Mouse (Mus musculus) midbrain, embryonic 15.5 days (tissue): Measurements from ENCODE around the gene Them7. TPM values are rescaled to one million over a fixed set of nuclear protein-coding genes. Genes with fewer than 3 reads are reported as not detected.

ENCODE experiments used
- ATAC-seq: fragments of 200-750 bp; cut with Nextera tagmentation; replicated peaks from 2 replicates; pipeline ENCODE4 v1.8.0; 2017; ENCODE audit warnings: moderate TSS enrichment
- H3K27ac ChIP-seq: fragments of 300-500 bp; sonication (generic); 2 replicates; pipeline ENCODE4 v1.5.1; 2015; ENCODE audit warnings: mild to moderate bottlenecking, inconsistent platforms
- H3K27me3 ChIP-seq: fragments of 300-500 bp; sonication (generic); replicated peaks from 2 replicates; pipeline ENCODE4 v1.6.1; 2015; ENCODE audit warnings: inconsistent platforms
- H3K36me3 ChIP-seq: fragments of 300-500 bp; sonication (generic); replicated peaks from 2 replicates; pipeline ENCODE4 v1.6.1; 2015; ENCODE audit warnings: inconsistent platforms
- H3K4me1 ChIP-seq: fragments of 300-500 bp; sonication (generic); 2 replicates; pipeline ENCODE4 v1.6.1; 2015; ENCODE audit warnings: inconsistent platforms
- H3K4me2 ChIP-seq: fragments of 300-500 bp; sonication (generic); 2 replicates; pipeline ENCODE4 v1.6.1; 2015; ENCODE audit warnings: inconsistent platforms, mild to moderate bottlenecking, moderate library complexity
- H3K4me3 ChIP-seq: fragments of 300-500 bp; sonication (generic); 2 replicates; pipeline ENCODE4 v1.5.1; 2015; ENCODE audit warnings: mild to moderate bottlenecking, inconsistent platforms
- H3K9ac ChIP-seq: fragments of 300-500 bp; sonication (generic); 2 replicates; pipeline ENCODE4 v1.6.1; 2015; ENCODE audit warnings: mild to moderate bottlenecking, inconsistent platforms
- H3K9me3 ChIP-seq: fragments of 300-500 bp; sonication (generic); 2 replicates; pipeline ENCODE4 v1.6.1; 2016; ENCODE audit warnings: inconsistent platforms
- WGBS: fragments of 180-500 bp; shearing (Covaris S2); methylation state at CpG from one replicate; pipeline ENCODE4 v1.1.7; 2015; ENCODE audit warnings: mixed read lengths; 5-methylcytosine and 5-hydroxymethylcytosine counted together
- polyA plus RNA-seq: library from polyadenylated mRNA; unstranded; fragments of >200 nt; fragmentation: Nextera tagmentation; extraction: Ambion mirVana; gene quantifications from 2 replicates; pipeline ENCODE4 v1.2.1, GENCODE M21; 2015

Them7 gene
- polyA plus RNA-seq, 1 experiment from 2014 or later: not detected

DNA sequence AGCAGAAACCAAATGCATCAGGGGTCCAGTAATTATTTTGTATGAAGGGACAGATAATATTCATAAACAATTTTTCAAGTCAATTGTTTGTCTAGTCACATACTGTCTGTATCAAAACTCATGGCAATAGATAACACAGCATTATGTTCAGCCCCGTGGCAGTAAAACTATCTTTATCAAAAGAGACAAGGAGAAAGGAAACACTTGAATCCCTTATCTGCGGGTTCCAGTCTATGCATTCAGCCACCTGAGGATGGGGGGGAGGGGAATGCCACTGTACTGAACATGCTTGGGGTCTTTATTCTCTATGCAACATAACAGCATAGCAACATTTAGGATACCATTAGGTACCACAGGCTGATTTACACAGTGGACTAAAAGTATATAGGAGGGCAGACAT lies 190.2 kb downstream of the Them7 start:
- Histone ChIP-seq H3K4me3 (no peak overlapping the region), H3K4me1 (peaks cover 23% of the 10 kb centered on the region), H3K4me2 (no peak overlapping the region), H3K9ac (no peak overlapping the region), H3K36me3 (no peaks in the 10 kb centered on the region), H3K27ac (no peak overlapping the region), H3K9me3 (no peaks in the 10 kb centered on the region), H3K27me3 (no peaks in the 10 kb centered on the region)
- no peak for ATAC-seq
- 75% methylated on average over 2 of the region's 2 CpGs for WGBS

DNA sequence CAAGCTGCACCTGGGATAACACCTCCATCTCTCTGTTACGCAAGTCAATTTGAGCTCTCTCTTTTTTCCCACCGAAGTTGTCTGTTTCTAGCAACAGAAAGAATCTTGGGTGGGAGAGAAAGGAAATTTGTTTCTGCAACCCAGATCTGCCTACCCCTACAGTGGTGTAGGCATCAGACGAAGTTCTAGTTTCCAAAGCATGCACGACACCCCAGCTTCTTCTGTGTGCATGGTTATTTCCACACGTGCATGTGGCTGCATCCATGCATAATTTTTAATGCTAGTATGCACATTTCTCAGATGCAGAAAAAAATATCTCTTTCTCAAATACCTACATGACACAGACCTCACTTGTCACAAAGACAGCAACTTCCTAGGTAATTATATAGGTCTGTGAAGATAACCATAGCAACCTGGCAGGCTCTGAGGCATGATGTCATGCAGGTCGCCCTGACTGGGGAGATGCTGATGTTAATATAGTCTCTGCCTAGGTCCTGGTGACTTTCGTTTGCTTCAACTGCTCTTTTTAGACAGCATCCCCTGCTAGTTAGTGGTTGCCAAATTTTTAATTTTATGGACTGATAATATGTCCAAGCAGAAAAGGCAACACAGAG lies 192.0 kb downstream of the Them7 start:
- no peaks in the 10 kb centered on the region for H3K9me3 ChIP-seq
- H3K27me3 ChIP-seq: no peaks in the 10 kb centered on the region
- no peak overlapping the region for H3K9ac ChIP-seq
- peaks cover 23% of the 10 kb centered on the region for H3K4me1 ChIP-seq
- peak overlapping the region; percentile 53; the same call in 1 of the 2 replicates for H3K27ac ChIP-seq
- peak; percentile 86 for ATAC-seq
- H3K4me3 ChIP-seq: no peak overlapping the region
- WGBS: 54% methylated on average over 7 of the region's 7 CpGs
- no peak overlapping the region for H3K4me2 ChIP-seq
- no peaks in the 10 kb centered on the region for H3K36me3 ChIP-seq

DNA sequence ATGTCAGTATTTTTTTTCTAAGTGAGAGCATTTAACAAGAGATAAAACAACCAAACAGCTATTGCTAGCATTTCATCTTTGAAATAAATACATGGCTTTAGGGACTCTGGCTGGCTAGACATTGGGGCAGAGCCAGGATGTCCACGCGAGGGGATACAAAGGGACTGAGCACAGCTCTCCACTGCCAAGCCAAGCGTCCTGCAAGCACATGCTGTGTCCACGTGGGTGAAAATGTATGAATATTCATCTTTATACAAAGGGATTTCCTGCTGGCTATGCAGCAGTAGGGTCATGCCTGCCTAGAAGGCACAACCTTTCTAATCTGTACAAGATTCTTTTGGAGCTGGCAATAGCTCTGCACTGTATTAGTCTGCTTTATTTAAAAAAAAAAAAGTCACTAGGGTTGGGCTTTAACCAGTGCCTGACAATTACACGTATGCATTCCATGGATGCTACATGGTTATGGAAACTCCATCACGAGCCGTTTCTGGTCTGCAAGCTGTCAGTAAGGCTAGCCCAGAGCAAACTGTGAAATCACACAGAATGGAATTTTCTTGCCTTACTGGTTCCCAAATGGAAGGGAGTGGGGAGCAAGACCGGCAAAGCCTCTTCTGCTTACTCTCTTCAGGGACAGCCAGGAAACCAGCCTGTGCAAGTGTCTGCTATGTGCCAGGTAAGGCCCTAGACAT lies 192.7 kb downstream of the Them7 start:
- Histone ChIP-seq H3K9ac (no peak overlapping the region), H3K27ac (peak overlapping the region; percentile 53; the same call in 1 of the 2 replicates), H3K4me1 (peaks cover 23% of the 10 kb centered on the region), H3K9me3 (no peaks in the 10 kb centered on the region), H3K27me3 (no peaks in the 10 kb centered on the region), H3K4me3 (no peak overlapping the region), H3K4me2 (no peak overlapping the region), H3K36me3 (no peaks in the 10 kb centered on the region)
- peak; percentile 69 for ATAC-seq
- WGBS: 19% methylated on average over 8 of the region's 8 CpGs

DNA sequence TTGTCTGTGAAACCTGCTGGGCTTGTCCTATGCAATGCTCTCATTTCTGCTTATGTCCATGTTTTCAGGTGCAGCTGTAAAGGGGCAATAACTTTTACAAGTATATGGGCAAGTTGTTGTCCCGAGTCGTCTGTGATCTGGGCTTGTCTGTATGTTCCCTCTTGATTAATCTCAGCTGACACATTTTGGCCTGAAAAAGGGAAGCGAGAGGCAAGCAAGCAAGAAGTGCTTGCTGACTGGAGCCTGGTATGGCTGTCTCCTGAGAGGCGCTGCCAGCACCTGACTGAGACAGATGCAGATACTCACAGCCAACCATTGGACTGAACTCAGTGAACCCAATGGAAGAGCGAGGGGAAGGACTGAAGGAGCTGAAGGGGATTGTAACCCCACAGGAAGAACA lies 193.5 kb downstream of the Them7 start:
- Histone ChIP-seq H3K4me3 (no peak overlapping the region), H3K27me3 (no peaks in the 10 kb centered on the region), H3K36me3 (no peaks in the 10 kb centered on the region), H3K27ac (no peak overlapping the region), H3K9me3 (no peaks in the 10 kb centered on the region), H3K9ac (no peak overlapping the region), H3K4me1 (peaks cover 23% of the 10 kb centered on the region), H3K4me2 (no peak overlapping the region)
- ATAC-seq: no peak
- WGBS: 90% methylated on average over 5 of the region's 5 CpGs

DNA sequence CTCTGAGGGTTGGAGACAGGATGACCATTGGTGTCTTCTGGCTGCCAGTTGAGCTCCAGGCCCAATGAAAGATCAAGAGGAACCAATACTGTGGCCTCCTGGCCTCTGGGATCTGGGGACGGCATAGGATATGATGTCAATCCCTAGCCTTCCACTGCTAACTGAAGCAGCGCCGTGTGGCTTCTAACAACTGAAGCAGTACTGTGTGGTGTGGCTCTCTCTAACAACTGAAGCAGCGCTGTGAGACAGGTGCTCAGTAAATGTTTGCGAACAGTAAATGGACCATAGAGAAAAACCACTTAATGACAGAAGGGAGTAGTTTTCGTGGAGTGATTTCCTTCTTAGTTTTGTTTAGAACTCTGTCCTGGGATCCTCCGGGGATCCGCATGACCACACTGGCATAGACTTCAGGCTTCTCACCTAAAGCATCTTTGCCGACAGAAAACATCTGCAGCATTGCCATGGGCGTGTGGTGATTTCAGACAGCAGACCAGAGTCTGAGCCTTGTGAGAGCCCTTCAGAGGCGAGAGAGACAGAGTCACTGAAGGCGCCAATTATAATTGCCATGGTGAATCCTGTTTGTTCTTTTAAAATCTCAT lies 194.6 kb downstream of the Them7 start:
- H3K4me3 ChIP-seq: no peak overlapping the region
- H3K9ac ChIP-seq: no peak overlapping the region
- no peaks in the 10 kb centered on the region for H3K36me3 ChIP-seq
- no peak for ATAC-seq
- H3K27me3 ChIP-seq: no peaks in the 10 kb centered on the region
- 87% methylated on average over 12 of the region's 12 CpGs for WGBS
- H3K9me3 ChIP-seq: no peaks in the 10 kb centered on the region
- peaks cover 23% of the 10 kb centered on the region for H3K4me1 ChIP-seq
- no peak overlapping the region for H3K4me2 ChIP-seq
- H3K27ac ChIP-seq: no peak overlapping the region

DNA sequence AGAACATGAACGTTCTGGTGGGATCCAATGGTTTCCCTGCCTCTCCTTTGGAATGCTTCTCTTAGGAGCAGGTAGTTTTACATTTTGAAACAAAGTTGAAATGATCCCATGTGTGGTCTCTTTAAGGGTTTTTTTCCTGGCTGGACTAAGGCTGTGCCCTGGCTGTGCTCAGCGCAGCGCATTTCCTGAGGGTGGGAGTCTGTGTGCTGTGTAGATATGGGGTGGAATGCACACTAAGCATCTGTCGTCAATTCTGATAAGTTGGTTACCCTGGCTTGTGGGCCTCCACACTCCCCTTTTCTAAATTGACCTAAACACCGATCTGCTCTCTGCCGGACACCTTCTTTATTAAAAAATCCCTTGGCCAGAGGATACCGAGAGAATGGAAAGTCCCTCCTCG lies 203.3 kb downstream of the Them7 start:
- no peak for ATAC-seq

DNA sequence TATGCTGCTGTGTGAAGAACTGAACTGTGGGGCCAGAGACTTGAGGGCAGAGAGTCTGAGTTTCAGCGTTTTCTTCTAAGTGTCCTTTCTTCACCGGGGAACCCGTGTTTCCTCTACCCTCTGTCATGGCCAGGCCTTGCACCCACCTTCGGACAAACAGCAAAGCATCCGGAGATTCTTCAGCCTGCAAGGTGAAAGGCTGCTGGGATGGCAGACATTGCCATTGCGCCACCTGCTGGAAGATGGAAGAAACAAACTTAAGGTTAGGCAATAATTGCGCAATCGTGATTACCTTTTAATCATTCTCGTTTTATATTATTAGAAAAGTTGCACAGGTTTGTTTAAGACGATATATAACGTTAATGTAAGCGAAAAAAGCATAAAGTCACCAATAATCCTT lies 203.9 kb downstream of the Them7 start:
- Histone ChIP-seq H3K4me3 (no peak overlapping the region), H3K4me2 (no peak overlapping the region), H3K9me3 (no peaks in the 10 kb centered on the region), H3K27me3 (peaks cover 8% of the 10 kb centered on the region; the same call in 1 of the 2 replicates), H3K9ac (no peak overlapping the region), H3K4me1 (0 out of 2 replicates have a peak, but pooled peaks cover 2% of the 10 kb centered on the region), H3K27ac (no peak overlapping the region), H3K36me3 (no peaks in the 10 kb centered on the region)
- ATAC-seq: peak; percentile 71
- WGBS: 4% methylated on average over 12 of the region's 12 CpGs

More for the DNA sequence above, 203.3 kb downstream of the Them7 start:
- Histone ChIP-seq H3K4me1 (0 out of 2 replicates have a peak, but pooled peaks cover 2% of the 10 kb centered on the region), H3K27ac (no peak overlapping the region), H3K9me3 (no peaks in the 10 kb centered on the region), H3K36me3 (no peaks in the 10 kb centered on the region), H3K9ac (no peak overlapping the region), H3K4me2 (no peak overlapping the region), H3K4me3 (no peak overlapping the region), H3K27me3 (peaks cover 8% of the 10 kb centered on the region; the same call in 1 of the 2 replicates)
- 74% methylated on average over 8 of the region's 8 CpGs for WGBS

DNA sequence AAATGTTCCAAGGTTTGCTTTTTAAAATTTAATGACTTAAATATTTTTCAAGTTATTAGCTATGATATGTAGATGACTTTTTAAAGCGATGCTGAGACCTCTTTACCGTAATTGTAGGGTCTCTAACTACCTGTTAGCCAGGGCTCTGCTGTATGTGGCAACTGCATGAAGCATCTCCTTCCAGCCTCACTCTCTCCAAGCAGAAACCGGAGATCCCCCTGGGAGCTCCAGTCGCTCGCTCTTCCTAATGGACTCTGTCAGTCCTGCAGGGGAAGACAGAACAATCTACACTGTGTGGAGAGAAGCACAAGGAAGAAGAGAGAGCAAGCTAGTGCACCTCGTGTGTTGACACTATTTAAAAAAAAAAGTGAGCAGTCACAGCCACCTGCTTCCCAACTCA lies 204.3 kb downstream of the Them7 start:
- Histone ChIP-seq H3K27me3 (peaks cover 8% of the 10 kb centered on the region; the same call in 1 of the 2 replicates), H3K4me1 (0 out of 2 replicates have a peak, but pooled peaks cover 2% of the 10 kb centered on the region), H3K4me2 (no peak overlapping the region), H3K27ac (no peak overlapping the region), H3K36me3 (no peaks in the 10 kb centered on the region), H3K4me3 (no peak overlapping the region), H3K9me3 (no peaks in the 10 kb centered on the region), H3K9ac (no peak overlapping the region)
- 16% methylated on average over 6 of the region's 6 CpGs for WGBS
- no peak for ATAC-seq

Other genes with a start within 250 kb of the Them7 start
- 154 TPM in 2 replicates for gene Eif3m, start 207.2 kb upstream of the Them7 start, polyA plus RNA-seq
- not detected in 2 replicates for gene Gm11060, start 132.3 kb upstream of the Them7 start, polyA plus RNA-seq
- gene Wt1, start 97.8 kb upstream of the Them7 start, polyA plus RNA-seq: 0.09 and 0.13 TPM in 2 replicates
- gene Rcn1, start 175.0 kb downstream of the Them7 start, polyA plus RNA-seq: 54.3 and 57.5 TPM in 2 replicates